Mouse (Mus musculus): ENCODE results near the gene Cmas. TPM values are rescaled to one million over a fixed set of nuclear protein-coding genes. Genes with fewer than 3 reads are reported as not detected.

Cmas gene
- polyA plus RNA-seq (2012; rRNA removed), result 35.8 and 35.9 TPM in 2 replicates

GRCm38 (mm10) chr6:142756507-142757333 lies at the start of gene Cmas:
Gene Cmas, plus strand, starts transcription at chr6:142756686.
- WGBS, result 2% methylated on average over 64 of the region's 68 CpGs
- DNase-seq (ENCODE audit: low read depth, low spot score), result peak; percentile 76

DNA sequence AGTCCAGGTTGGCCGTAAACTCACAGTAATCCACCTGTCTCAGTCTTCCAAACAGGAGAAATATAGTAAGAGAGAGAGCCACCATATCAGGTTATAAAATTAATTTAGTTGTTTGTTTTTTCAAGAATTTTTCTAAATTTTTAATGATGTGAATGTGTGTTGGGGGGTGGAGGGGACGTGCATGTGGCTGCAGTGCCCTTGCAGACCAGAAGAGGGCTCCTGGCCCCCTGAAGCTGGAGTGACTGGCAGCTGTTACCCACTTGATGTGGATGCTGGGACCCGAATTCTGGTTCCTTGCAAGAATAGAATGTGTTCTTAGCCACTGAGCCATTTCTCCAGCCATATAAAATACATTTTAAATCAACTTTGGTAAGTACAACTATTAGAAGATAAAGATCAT lies 49.8 kb upstream of the Cmas start:
- WGBS, result 73% methylated on average over 3 of the region's 3 CpGs
- no peak for DNase-seq (ENCODE audit: low read depth, low spot score)

DNA sequence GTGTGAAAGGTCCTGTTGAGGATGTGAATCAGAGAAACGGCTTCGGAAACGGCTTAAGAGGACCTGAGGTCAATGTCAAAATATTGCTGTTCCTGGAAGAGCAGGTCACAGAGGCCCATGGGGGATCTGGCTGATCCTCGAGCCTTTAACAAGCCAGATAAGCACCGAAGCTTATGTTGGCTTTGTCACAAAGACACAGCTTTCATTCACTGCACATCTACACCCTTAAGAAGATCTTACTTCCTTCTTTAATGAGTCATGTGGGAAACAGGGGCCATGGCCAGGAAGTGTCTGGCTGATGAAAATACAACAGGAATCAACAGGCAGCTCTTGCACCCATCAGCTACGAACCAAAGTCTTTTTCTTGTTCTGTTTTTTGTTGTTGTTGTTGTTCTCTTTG lies 48.1 kb upstream of the Cmas start:
- no peak for DNase-seq (ENCODE audit: low read depth, low spot score)
- WGBS, result 67% methylated on average over 6 of the region's 6 CpGs

- WGBS, result 61% methylated on average over 6 of the region's 6 CpGs
- no peak for DNase-seq (ENCODE audit: low read depth, low spot score)
Observed at GRCm38 (mm10) chr6:142710690-142711089, 45.8 kb upstream of the Cmas start.

GRCm38 (mm10) chr6:142711106-142711505 lies 45.4 kb upstream of the Cmas start:
- WGBS, result 23% methylated on average over 4 of the region's 4 CpGs
- DNase-seq (ENCODE audit: low read depth, low spot score), result no peak

DNA sequence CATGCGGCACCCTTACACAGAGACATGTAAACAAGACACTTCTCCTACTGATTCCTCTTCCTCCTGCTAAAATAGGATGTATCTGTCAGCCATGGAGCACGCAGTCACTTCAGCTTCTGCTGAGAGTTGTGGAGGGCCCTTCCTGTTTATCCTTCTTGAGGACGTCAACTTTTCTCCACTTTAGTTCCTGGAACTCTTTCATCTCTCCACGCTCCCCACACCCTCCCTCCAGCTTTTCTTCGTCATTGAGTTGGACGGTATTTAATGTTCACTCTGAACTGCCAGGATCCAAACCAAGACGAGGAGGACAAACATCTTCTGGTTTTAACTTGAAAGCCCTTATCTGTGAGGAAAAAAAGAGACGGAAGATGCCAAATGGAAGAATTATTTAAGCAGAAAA lies 41.5 kb upstream of the Cmas start:
- 65% methylated on average over 8 of the region's 8 CpGs for WGBS
- DNase-seq (ENCODE audit: low read depth, low spot score), result no peak

- WGBS, result 40% methylated on average over 4 of the region's 4 CpGs
- DNase-seq (ENCODE audit: low read depth, low spot score), result no peak
Observed at GRCm38 (mm10) chr6:142717186-142717585, 39.3 kb upstream of the Cmas start.

DNA sequence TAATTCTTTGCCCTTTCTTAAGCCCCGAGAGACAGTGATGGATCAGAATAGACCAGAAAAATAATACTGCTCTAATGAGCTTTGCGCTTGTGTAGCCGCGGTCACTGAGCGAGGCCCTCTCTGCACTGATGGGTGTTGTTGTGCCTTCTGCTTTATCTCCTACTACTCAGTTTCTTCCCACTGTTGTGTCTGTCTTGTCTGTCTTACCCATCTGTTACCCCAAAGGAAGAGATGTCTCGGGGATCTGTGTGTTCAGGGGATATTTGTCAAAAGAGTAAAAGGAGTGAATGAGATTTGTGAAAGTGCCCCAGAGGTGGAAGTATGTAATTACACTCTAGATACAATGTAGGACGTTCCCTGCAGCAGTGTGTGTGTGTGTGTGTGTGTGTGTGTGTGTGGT lies 38.3 kb upstream of the Cmas start:
- no peak for DNase-seq (ENCODE audit: low read depth, low spot score)
- WGBS, result 74% methylated on average over 7 of the region's 7 CpGs

DNA sequence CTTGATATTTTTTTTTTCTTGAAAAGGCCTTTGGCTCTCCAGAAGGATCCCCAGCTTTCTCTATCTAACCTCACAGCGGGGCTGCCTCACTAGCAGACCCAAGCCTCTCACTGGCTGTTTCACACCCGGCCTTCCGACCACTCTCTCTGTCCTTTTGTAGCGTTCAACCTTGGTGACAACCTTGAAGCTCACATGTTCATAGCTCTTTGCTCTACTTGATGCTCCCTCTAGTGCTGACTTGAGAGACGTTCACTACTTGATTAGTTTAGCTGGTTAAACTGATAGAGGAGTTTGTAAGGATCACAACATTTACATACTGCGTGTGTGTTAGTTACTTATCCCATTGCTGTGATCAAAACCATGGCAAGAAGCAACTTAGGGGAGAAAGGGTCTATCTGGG lies 35.8 kb upstream of the Cmas start:
- DNase-seq (ENCODE audit: low read depth, low spot score), result no peak
- WGBS, result 68% methylated on average over 6 of the region's 6 CpGs

GRCm38 (mm10) chr6:142721731-142722130 lies 34.8 kb upstream of the Cmas start:
- WGBS, result 67% methylated on average over 8 of the region's 8 CpGs
- DNase-seq (ENCODE audit: low read depth, low spot score), result no peak

DNA sequence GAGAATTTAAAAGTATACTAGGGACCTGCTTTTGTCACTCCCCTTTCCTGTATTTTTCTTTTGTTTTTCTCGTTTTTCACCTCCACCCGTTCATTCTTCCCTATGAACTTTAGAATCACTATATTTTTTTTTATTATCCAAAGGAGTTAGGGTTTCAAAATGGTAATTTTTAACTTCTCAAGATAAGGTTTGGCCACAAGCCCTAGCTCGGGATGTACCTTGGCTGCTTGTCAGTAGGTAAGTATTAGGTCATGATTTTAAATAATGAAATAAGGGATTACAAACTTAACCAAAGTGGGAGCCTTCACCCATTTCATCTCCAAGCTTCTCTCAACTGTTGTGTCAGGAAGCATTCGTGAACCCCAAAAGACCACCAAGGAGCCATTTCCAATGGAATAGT lies 30.5 kb upstream of the Cmas start:
- DNase-seq (ENCODE audit: low read depth, low spot score), result no peak
- 51% methylated on average over 4 of the region's 4 CpGs for WGBS

DNA sequence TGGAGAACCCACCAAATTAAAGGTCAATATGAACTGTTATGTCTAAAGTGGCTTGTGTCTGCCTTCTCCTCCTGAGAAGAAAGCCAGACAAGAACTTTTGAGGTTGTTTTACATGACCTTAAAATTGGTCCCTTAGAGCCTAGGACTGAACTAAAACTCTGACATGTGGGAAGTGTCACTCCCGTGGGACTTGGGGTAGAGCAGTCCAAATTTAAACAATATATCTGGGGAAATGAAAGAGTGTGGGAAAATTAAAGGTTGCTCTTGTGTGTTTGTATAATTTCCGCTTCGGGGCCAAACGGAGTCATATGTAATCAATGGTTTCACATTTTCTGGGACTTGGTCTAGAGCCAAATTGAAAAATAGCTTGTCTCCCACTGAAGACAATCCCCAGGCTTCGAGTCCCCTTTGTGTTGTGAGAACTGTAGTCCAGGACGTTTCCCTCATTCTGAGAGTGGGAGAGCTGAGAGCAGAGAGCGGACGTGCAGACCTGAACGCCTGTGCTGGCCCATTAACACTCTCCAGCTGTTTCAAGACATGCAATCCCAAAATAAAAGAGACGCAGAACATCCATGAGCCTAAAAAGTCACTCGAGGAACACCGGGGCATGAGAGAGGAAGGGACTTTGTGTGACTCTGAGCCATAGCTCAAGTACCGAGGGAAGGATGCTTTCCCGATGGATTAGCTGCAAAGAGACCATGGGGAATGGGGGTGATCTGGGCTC lies 23.8 kb upstream of the Cmas start:
- WGBS, result 63% methylated on average over 14 of the region's 14 CpGs
- no peak for DNase-seq (ENCODE audit: low read depth, low spot score)

DNA sequence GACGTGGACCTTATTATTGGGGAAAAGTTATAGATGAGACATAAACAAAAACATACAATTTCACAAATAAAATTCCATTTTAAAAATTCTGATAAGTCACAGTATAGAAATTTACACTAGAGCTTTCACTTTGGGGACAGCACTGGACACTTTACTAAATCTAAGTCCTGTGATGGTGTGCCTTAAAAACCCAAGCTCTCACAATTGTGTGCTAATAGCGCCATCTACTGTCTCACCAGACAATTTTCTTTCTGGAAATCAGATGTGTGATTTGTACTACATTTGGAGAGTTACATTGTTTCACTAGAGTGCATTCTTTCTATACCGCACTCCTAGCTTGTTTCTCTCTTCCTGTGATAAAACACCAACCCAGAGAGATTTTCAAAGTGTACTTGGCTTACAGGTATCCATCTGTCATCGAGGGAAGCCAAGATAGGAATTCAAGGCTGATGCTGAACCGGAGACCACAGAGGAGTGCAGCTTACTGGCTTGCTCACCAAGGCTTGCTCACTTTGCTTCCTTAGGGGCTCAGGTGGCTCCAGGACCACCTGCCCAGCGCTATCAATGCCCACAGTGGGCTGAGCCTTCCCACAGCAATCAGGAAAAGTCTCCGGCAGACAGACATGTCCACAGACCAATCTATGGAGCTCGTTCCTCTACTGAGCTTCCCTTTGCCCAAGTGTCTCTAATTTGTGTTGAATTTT lies 21.0 kb upstream of the Cmas start:
- 47% methylated on average over 8 of the region's 8 CpGs for WGBS
- DNase-seq (ENCODE audit: low read depth, low spot score), result no peak

DNA sequence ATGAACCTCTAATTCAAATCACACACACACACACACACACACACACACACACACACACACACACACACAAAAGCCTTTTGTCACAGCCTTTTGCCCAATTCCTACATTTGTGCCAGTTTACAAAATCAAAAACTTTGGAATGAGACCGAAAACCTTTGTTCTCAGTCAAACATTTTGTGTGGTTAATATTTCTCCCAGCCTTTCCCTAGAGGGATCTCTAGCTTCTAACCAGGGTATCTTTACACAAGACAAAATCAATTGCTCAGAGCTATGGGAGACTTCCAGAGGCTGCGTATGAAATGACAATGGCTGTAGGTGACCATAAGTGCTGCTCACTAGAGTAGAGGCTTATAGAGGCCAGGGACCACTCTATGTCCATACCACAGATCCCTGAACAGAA lies 18.3 kb upstream of the Cmas start:
- WGBS, result 75% methylated on average over 2 of the region's 2 CpGs
- DNase-seq (ENCODE audit: low read depth, low spot score), result no peak

DNA sequence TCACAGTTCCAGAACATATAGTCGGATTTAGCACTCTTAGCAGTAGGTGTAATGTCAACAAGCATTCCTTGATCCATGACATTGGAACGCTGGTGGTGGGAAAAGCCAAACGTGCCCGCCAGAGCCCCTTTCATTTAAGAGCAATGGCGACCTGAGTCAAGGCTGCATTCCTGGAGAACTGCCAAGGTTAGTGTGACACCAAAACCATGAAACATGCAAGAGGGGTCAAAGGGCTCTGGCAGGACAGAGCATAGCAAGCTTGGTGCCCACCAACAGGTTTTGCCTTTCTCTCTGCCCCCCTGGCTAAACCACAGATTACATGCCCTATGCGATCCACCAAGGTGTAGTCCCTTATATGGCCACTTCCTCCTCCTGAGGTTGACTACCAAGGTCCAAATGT lies 17.8 kb upstream of the Cmas start:
- DNase-seq (ENCODE audit: low read depth, low spot score), result no peak
- 73% methylated on average over 6 of the region's 6 CpGs for WGBS

- DNase-seq (ENCODE audit: low read depth, low spot score), result no peak
- WGBS, result 89% methylated on average over 6 of the region's 6 CpGs
Observed at GRCm38 (mm10) chr6:142741763-142742162, 14.7 kb upstream of the Cmas start.

DNA sequence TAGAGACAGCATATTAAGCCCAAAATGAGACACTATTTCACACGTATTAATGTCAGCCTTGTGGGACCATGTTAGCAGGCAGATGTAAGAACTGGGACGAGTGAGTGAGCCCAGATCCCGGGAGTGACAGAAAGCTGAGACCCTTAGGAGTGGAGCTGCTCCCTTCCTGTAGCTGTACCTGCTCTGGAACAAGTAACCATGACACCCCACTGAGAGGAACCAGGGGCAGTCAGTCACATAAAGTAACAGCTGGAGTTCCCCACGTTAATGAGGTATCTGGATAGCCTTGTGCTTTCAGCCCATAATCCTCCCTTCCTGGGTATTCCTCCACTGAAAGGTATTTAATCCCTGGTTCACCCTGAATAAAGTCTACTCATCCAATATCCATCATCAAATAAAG lies 13.3 kb upstream of the Cmas start:
- 81% methylated on average over 4 of the region's 4 CpGs for WGBS
- DNase-seq (ENCODE audit: low read depth, low spot score), result no peak

GRCm38 (mm10) chr6:142745484-142745883 lies 11.0 kb upstream of the Cmas start:
- DNase-seq (ENCODE audit: low read depth, low spot score), result no peak
- 36% methylated on average over 5 of the region's 5 CpGs for WGBS

GRCm38 (mm10) chr6:142746765-142747164 lies 9.7 kb upstream of the Cmas start:
- WGBS, result 64% methylated on average over 7 of the region's 7 CpGs
- no peak for DNase-seq (ENCODE audit: low read depth, low spot score)

DNA sequence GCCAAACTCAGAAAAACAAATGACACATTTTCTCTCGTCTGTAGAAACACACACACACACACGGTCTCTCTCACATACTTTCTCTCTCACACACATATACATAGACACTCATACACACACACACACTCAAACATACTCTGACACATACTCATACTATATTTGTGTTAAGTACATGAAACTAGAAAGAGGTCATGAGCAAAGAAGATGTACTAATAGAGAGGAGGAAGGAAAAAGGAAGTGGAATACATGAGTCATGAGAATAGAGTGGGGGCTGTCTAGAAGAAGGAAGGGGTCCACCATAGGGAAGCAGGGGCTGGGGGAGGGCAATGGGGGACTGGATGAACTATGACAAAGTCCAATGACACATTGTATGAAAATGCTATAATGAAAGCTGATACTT lies 9.3 kb upstream of the Cmas start:
- no peak for DNase-seq (ENCODE audit: low read depth, low spot score)
- 67% methylated on average over 2 of the region's 2 CpGs for WGBS

All from large intestine, adult 2 months (tissue).